Mouse (Mus musculus) intestine, embryonic 15.5 days (tissue): ENCODE data around the gene Hrc. TPM values are rescaled to one million over a fixed set of nuclear protein-coding genes. Genes with fewer than 3 reads are reported as not detected.
A peak's percentile ranks its signal among the peaks of the same experiment; 100 is the strongest.

Experiments used
- ATAC-seq: fragments of 200-750 bp; cut with Nextera tagmentation; 2 replicates; pipeline ENCODE4 v1.8.0; 2017; ENCODE audit warnings: moderate TSS enrichment, moderate library complexity
- H3K27ac ChIP-seq: fragments of 300-500 bp; sonication (generic); 2 replicates; pipeline ENCODE4 v1.5.1; 2015; ENCODE audit warnings: mild to moderate bottlenecking, inconsistent platforms
- H3K27me3 ChIP-seq: fragments of 300-500 bp; sonication (generic); replicated peaks from 2 replicates; pipeline ENCODE4 v1.6.1; 2015; ENCODE audit warnings: inconsistent platforms
- H3K36me3 ChIP-seq: fragments of 300-500 bp; sonication (generic); 2 replicates; pipeline ENCODE4 v1.6.1; 2015; ENCODE audit warnings: inconsistent platforms
- H3K4me1 ChIP-seq: fragments of 300-500 bp; sonication (generic); replicated peaks from 2 replicates; pipeline ENCODE4 v1.6.1; 2015; ENCODE audit warnings: inconsistent platforms
- H3K4me2 ChIP-seq: fragments of 300-500 bp; sonication (generic); replicated peaks from 2 replicates; pipeline ENCODE4 v1.6.1; 2015; ENCODE audit warnings: mild to moderate bottlenecking, inconsistent platforms
- H3K4me3 ChIP-seq: fragments of 300-500 bp; sonication (generic); replicated peaks from 2 replicates; pipeline ENCODE4 v1.5.1; 2015; ENCODE audit warnings: inconsistent platforms
- H3K9ac ChIP-seq: fragments of 300-500 bp; sonication (generic); 2 replicates; pipeline ENCODE4 v1.6.1; 2015; ENCODE audit warnings: inconsistent platforms
- H3K9me3 ChIP-seq: fragments of 300-500 bp; sonication (generic); 2 replicates; pipeline ENCODE4 v1.6.1; 2016; ENCODE audit warnings: inconsistent platforms
- WGBS: fragments of 180-500 bp; shearing (Covaris S2); methylation state at CpG from one replicate; pipeline ENCODE4 v1.1.7; 2015; 5-methylcytosine and 5-hydroxymethylcytosine counted together
- polyA plus RNA-seq: library from polyadenylated mRNA; unstranded; fragments of >200 nt; fragmentation: Nextera tagmentation; extraction: Ambion mirVana; gene quantifications from 2 replicates; pipeline ENCODE4 v1.2.1, GENCODE M21; 2015

The Hrc gene
- polyA plus RNA-seq, 1 experiment from 2014 or later = 0.97 TPM

- Histone ChIP-seq H3K36me3 (peaks cover 2% of the 10 kb centered on the region; the same call in 1 of the 2 replicates), H3K27me3 (no peaks in the 10 kb centered on the region), H3K4me1 (peaks cover 13% of the 10 kb centered on the region; the same call in 1 of the 2 replicates), H3K9me3 (no peaks in the 10 kb centered on the region), H3K4me3 (no peak overlapping the region), H3K27ac (peak overlapping the region; percentile 57), H3K4me2 (no peak overlapping the region), H3K9ac (no peak overlapping the region)
- ATAC-seq = no peak
- 14% methylated on average over 10 of the region's 10 CpGs for WGBS
These were observed 22.2 kb upstream of the Hrc start for GRCm38 (mm10) chr7:45312686-45313453.

- WGBS = 33% methylated on average over 9 of the region's 9 CpGs
- ATAC-seq = peak; percentile 64; the same call in 1 of the 2 replicates
These were observed 21.6 kb upstream of the Hrc start for GRCm38 (mm10) chr7:45313495-45313894.

GRCm38 (mm10) chr7:45315182-45315701 lies 19.8 kb upstream of the Hrc start:
- ATAC-seq = no peak
- H3K4me3 ChIP-seq = no peak overlapping the region
- peaks cover 10% of the 10 kb centered on the region; the same call in 1 of the 2 replicates for H3K4me1 ChIP-seq
- H3K36me3 ChIP-seq = peaks cover under 1% of the 10 kb centered on the region; the same call in 1 of the 2 replicates
- H3K9me3 ChIP-seq = no peaks in the 10 kb centered on the region
- no peak overlapping the region for H3K4me2 ChIP-seq
- no peaks in the 10 kb centered on the region for H3K27me3 ChIP-seq
- no peak overlapping the region for H3K27ac ChIP-seq
- H3K9ac ChIP-seq = no peak overlapping the region
- 82% methylated on average over 10 of the region's 10 CpGs for WGBS

More at GRCm38 (mm10) chr7:45313495-45313894, 21.6 kb upstream of the Hrc start:
- Histone ChIP-seq H3K36me3 (peaks cover 2% of the 10 kb centered on the region; the same call in 1 of the 2 replicates), H3K4me3 (no peak overlapping the region), H3K27ac (peak overlapping the region; percentile 57), H3K9ac (no peak overlapping the region), H3K9me3 (no peaks in the 10 kb centered on the region), H3K4me1 (peaks cover 13% of the 10 kb centered on the region; the same call in 1 of the 2 replicates), H3K4me2 (no peak overlapping the region), H3K27me3 (no peaks in the 10 kb centered on the region)

- Histone ChIP-seq H3K9ac (no peak overlapping the region), H3K4me3 (no peak overlapping the region), H3K27ac (no peak overlapping the region), H3K4me2 (no peak overlapping the region), H3K27me3 (no peaks in the 10 kb centered on the region), H3K9me3 (no peaks in the 10 kb centered on the region), H3K4me1 (peaks cover 10% of the 10 kb centered on the region; the same call in 1 of the 2 replicates), H3K36me3 (no peaks in the 10 kb centered on the region)
- ATAC-seq = peak; percentile 29
- WGBS = 85% methylated on average over 14 of the region's 14 CpGs
These were observed 18.6 kb upstream of the Hrc start for GRCm38 (mm10) chr7:45316536-45316935.

- WGBS = 85% methylated on average over 4 of the region's 4 CpGs
- Histone ChIP-seq H3K4me3 (no peak overlapping the region), H3K4me2 (no peak overlapping the region), H3K27ac (0 out of 2 replicates have a peak overlapping the region, but pooled peaks have one; percentile 49), H3K9ac (no peak overlapping the region), H3K36me3 (peaks cover 23% of the 10 kb centered on the region), H3K9me3 (no peaks in the 10 kb centered on the region), H3K27me3 (no peaks in the 10 kb centered on the region), H3K4me1 (0 out of 2 replicates have a peak, but pooled peaks cover 3% of the 10 kb centered on the region)
- ATAC-seq = no peak
These were observed 12.8 kb upstream of the Hrc start for GRCm38 (mm10) chr7:45322245-45322644.

- no peak overlapping the region for H3K9ac ChIP-seq
These were observed 12.0 kb upstream of the Hrc start for GRCm38 (mm10) chr7:45323069-45323468.

GRCm38 (mm10) chr7:45325800-45326199 lies 9.3 kb upstream of the Hrc start:
- H3K4me1 ChIP-seq = 0 out of 2 replicates have a peak, but pooled peaks cover 3% of the 10 kb centered on the region
- H3K36me3 ChIP-seq = peaks cover 25% of the 10 kb centered on the region
- no peak overlapping the region for H3K27ac ChIP-seq
- H3K9ac ChIP-seq = no peak overlapping the region
- no peak for ATAC-seq
- no peaks in the 10 kb centered on the region for H3K9me3 ChIP-seq
- H3K4me2 ChIP-seq = no peak overlapping the region
- H3K27me3 ChIP-seq = no peaks in the 10 kb centered on the region
- no peak overlapping the region for H3K4me3 ChIP-seq

More at GRCm38 (mm10) chr7:45323069-45323468, 12.0 kb upstream of the Hrc start:
- WGBS = 57% methylated on average over 5 of the region's 5 CpGs
- Histone ChIP-seq H3K4me1 (0 out of 2 replicates have a peak, but pooled peaks cover 3% of the 10 kb centered on the region), H3K4me2 (peak overlapping the region; percentile 12; the same call in 1 of the 2 replicates), H3K4me3 (no peak overlapping the region), H3K36me3 (peaks cover 25% of the 10 kb centered on the region), H3K9me3 (no peaks in the 10 kb centered on the region), H3K27me3 (no peaks in the 10 kb centered on the region), H3K27ac (0 out of 2 replicates have a peak overlapping the region, but pooled peaks have one; percentile 49)
- peak; percentile 93 for ATAC-seq

- Histone ChIP-seq H3K9me3 (no peaks in the 10 kb centered on the region), H3K4me1 (peaks cover 17% of the 10 kb centered on the region), H3K36me3 (peaks cover 24% of the 10 kb centered on the region), H3K27me3 (no peaks in the 10 kb centered on the region), H3K4me2 (no peak overlapping the region), H3K9ac (no peak overlapping the region), H3K27ac (no peak overlapping the region), H3K4me3 (no peak overlapping the region)
- WGBS = 79% methylated on average over 13 of the region's 13 CpGs
- no peak for ATAC-seq
These were observed 6.1 kb upstream of the Hrc start for GRCm38 (mm10) chr7:45328841-45329475.

GRCm38 (mm10) chr7:45331502-45331901 lies 3.6 kb upstream of the Hrc start:
- Histone ChIP-seq H3K27ac (no peak overlapping the region), H3K4me2 (no peak overlapping the region), H3K36me3 (peaks cover 6% of the 10 kb centered on the region), H3K9me3 (no peaks in the 10 kb centered on the region), H3K4me1 (peaks cover 31% of the 10 kb centered on the region), H3K27me3 (no peaks in the 10 kb centered on the region), H3K4me3 (no peak overlapping the region), H3K9ac (no peak overlapping the region)
- no peak for ATAC-seq
- WGBS = 84% methylated on average over 6 of the region's 6 CpGs

GRCm38 (mm10) chr7:45332685-45333425 lies 2.2 kb upstream of the Hrc start:
- peak; percentile 68 for ATAC-seq
- WGBS = under 1% methylated on average over 22 of the region's 22 CpGs
- Histone ChIP-seq H3K9me3 (no peaks in the 10 kb centered on the region), H3K9ac (peak overlapping the region; percentile 87), H3K4me1 (peaks cover 38% of the 10 kb centered on the region), H3K4me3 (peak overlapping the region; percentile 78), H3K4me2 (peak overlapping the region; percentile 94), H3K27ac (peak overlapping the region; percentile 90), H3K27me3 (no peaks in the 10 kb centered on the region), H3K36me3 (no peaks in the 10 kb centered on the region; the same call in 1 of the 2 replicates)

GRCm38 (mm10) chr7:45333431-45333982 lies 1.6 kb upstream of the Hrc start, which contains the start of gene Trpm4:
Trpm4 (minus strand) TSS chr7:45333780.
- H3K4me2 ChIP-seq = peak within 1 kb of the TSS; percentile 94
- H3K36me3 ChIP-seq = no peaks in the 10 kb centered on the region; the same call in 1 of the 2 replicates
- H3K9me3 ChIP-seq = no peaks in the 10 kb centered on the region
- peak within 1 kb of the TSS; percentile 90 for H3K27ac ChIP-seq
- H3K27me3 ChIP-seq = no peaks in the 10 kb centered on the region
- under 1% methylated on average over 38 of the region's 38 CpGs for WGBS
- peak within 1 kb of the TSS; percentile 78 for H3K4me3 ChIP-seq
- peak; percentile 76 for ATAC-seq
- peaks cover 44% of the 10 kb centered on the region for H3K4me1 ChIP-seq
- H3K9ac ChIP-seq = peak within 1 kb of the TSS; percentile 87
